Mouse (Mus musculus): ENCODE results near the gene 4930535I16Rik. TPM values are rescaled to one million over a fixed set of nuclear protein-coding genes. Genes with fewer than 3 reads are reported as not detected.
A peak's percentile ranks its signal among the peaks of the same experiment; 100 is the strongest.

4930535I16Rik gene
- polyA plus RNA-seq, 1 experiment from 2014 or later: not detected

- no peak for ATAC-seq
- Histone ChIP-seq H3K9ac (no peak overlapping the region), H3K4me3 (replicated peaks) (no peak overlapping the region), H3K27me3 (replicated peaks) (no peaks in the 10 kb centered on the region), H3K4me2 (replicated peaks) (no peak overlapping the region), H3K9me3 (no peaks in the 10 kb centered on the region), H3K27ac (0 out of 2 replicates have a peak overlapping the region, but pooled peaks have one; percentile 7), H3K36me3 (no peaks in the 10 kb centered on the region), H3K4me1 (replicated peaks) (peaks cover 7% of the 10 kb centered on the region; the same call in 1 of the 2 replicates)
- WGBS: 76% methylated on average over 3 of the region's 3 CpGs
Measured at GRCm38 (mm10) chr4:123903432-123903831, 14.4 kb downstream of the 4930535I16Rik start.

GRCm38 (mm10) chr4:123898696-123899095 lies 19.1 kb downstream of the 4930535I16Rik start:
- no peak overlapping the region for H3K27ac ChIP-seq
- ATAC-seq: no peak
- H3K36me3 ChIP-seq: no peaks in the 10 kb centered on the region
- no peak overlapping the region for H3K4me2 ChIP-seq (replicated peaks)
- H3K27me3 ChIP-seq (replicated peaks): no peaks in the 10 kb centered on the region
- no peaks in the 10 kb centered on the region for H3K9me3 ChIP-seq
- 0 out of 2 replicates have a peak, but pooled peaks cover 3% of the 10 kb centered on the region for H3K4me1 ChIP-seq (replicated peaks)
- WGBS: 14% methylated on average over 5 of the region's 5 CpGs
- no peak overlapping the region for H3K9ac ChIP-seq
- H3K4me3 ChIP-seq (replicated peaks): no peak overlapping the region

GRCm38 (mm10) chr4:123894295-123894694 lies 23.5 kb downstream of the 4930535I16Rik start:
- Histone ChIP-seq H3K27me3 (replicated peaks) (no peaks in the 10 kb centered on the region), H3K4me3 (replicated peaks) (no peak overlapping the region), H3K9me3 (no peaks in the 10 kb centered on the region), H3K4me2 (replicated peaks) (no peak overlapping the region), H3K9ac (no peak overlapping the region), H3K4me1 (replicated peaks) (no peaks in the 10 kb centered on the region), H3K27ac (no peak overlapping the region), H3K36me3 (no peaks in the 10 kb centered on the region)
- WGBS: 80% methylated on average over 4 of the region's 4 CpGs
- ATAC-seq: no peak

- no peak overlapping the region for H3K4me2 ChIP-seq (replicated peaks)
Measured at GRCm38 (mm10) chr4:123893726-123894125, 24.1 kb downstream of the 4930535I16Rik start.

More at GRCm38 (mm10) chr4:123893726-123894125, 24.1 kb downstream of the 4930535I16Rik start:
- no peak for ATAC-seq
- no peak overlapping the region for H3K4me3 ChIP-seq (replicated peaks)
- WGBS: 92% methylated on average over 5 of the region's 5 CpGs
- H3K27me3 ChIP-seq (replicated peaks): no peaks in the 10 kb centered on the region
- H3K27ac ChIP-seq: no peak overlapping the region
- H3K4me1 ChIP-seq (replicated peaks): no peaks in the 10 kb centered on the region
- no peaks in the 10 kb centered on the region for H3K36me3 ChIP-seq
- H3K9ac ChIP-seq: no peak overlapping the region
- no peaks in the 10 kb centered on the region for H3K9me3 ChIP-seq

Other genes with a start within 250 kb of the 4930535I16Rik start
- 28.0 and 28.9 TPM in 2 replicates for gene Macf1, start 233.7 kb downstream of the 4930535I16Rik start, polyA plus RNA-seq (2015; fragmentation: Nextera tagmentation; extraction: Ambion mirVana)
- gene Ndufs5, start 199.8 kb downstream of the 4930535I16Rik start, polyA plus RNA-seq (2015; fragmentation: Nextera tagmentation; extraction: Ambion mirVana): 304 and 312 TPM in 2 replicates
- 40.6 and 45.4 TPM in 2 replicates for gene Akirin1, start 167.7 kb downstream of the 4930535I16Rik start, polyA plus RNA-seq (2015; fragmentation: Nextera tagmentation; extraction: Ambion mirVana)
- gene Rhbdl2, start 130.1 kb downstream of the 4930535I16Rik start, polyA plus RNA-seq (2015; fragmentation: Nextera tagmentation; extraction: Ambion mirVana): 2.9 TPM in 2 replicates
- gene 4933427I04Rik, start 58.3 kb downstream of the 4930535I16Rik start, polyA plus RNA-seq (2015; fragmentation: Nextera tagmentation; extraction: Ambion mirVana): not detected in 2 replicates
- gene Mycbp, start 13.2 kb downstream of the 4930535I16Rik start, polyA plus RNA-seq (2015; fragmentation: Nextera tagmentation; extraction: Ambion mirVana): 101 and 110 TPM in 2 replicates
- gene Rragc, start 576 bp downstream of the 4930535I16Rik start, polyA plus RNA-seq (2015; fragmentation: Nextera tagmentation; extraction: Ambion mirVana): 56.3 and 57.4 TPM in 2 replicates